Mouse (Mus musculus) cortical plate, adult 2 months (tissue): ENCODE data around the gene Ppp1r16b.

ENCODE experiments used
- CTCF ChIP-seq: fragments of 200-500 bp; IDR thresholded peaks from 2 replicates; pipeline ENCODE4 v1.5.1; 2011; ENCODE audit warnings: mild to moderate bottlenecking, control low read depth, low read length; ENCODE audit not compliant: insufficient read depth; ENCODE audit errors: extremely low read depth
- POLR2A ChIP-seq: fragments of 200-500 bp; IDR thresholded peaks from 2 replicates; pipeline ENCODE4 v1.6.1; 2011; ENCODE audit warnings: mild to moderate bottlenecking, low read length, control low read depth; ENCODE audit not compliant: insufficient read depth; ENCODE audit errors: extremely low read depth

GRCm38 (mm10) chr2:158675907-158676533 is 10.8 kb downstream of the Ppp1r16b start:
- no peak for TF ChIP-seq CTCF
- TF ChIP-seq POLR2A: no peak
